Mouse (Mus musculus): Measurements from ENCODE around the gene Etv4. TPM values are rescaled to one million over a fixed set of nuclear protein-coding genes. Genes with fewer than 3 reads are reported as not detected.

The Etv4 gene
- total and polyA plus RNA-seq, 3 experiments: 2.4 to 3.1 (median 2.4) TPM

GRCm38 (mm10) chr11:101830112-101830511, 44.9 kb upstream of the Etv4 start:
- no peaks in the 10 kb centered on the region for H3K4me1 ChIP-seq (ENCODE audit: control insufficient read depth in 1 of 2, insufficient read depth in 2 of 2)
- peaks cover 2% of the 10 kb centered on the region for H3K9me3 ChIP-seq (replicated peaks; ENCODE audit: low read length)
- dilution Hi-C loops (cut with MboI; ENCODE audit: extremely low pct_ligation_motif_present, extremely low pct_unique_long_range_greater_than_20kb, low sequenced_read_pairs) (no loop called here), in situ Hi-C loops (cut with MboI; ENCODE audit: low pct_ligation_motif_present, low pct_unique_long_range_greater_than_20kb, low sequenced_read_pairs) (no loop called here)
- TF ChIP-seq MAFK (IDR thresholded peaks at IDR 0.05; ENCODE audit: insufficient replicate concordance, low read length) (no peak), MAZ (IDR thresholded peaks at IDR 0.05; ENCODE audit: low read depth, low read length) (no peak)
- H3K27ac ChIP-seq (ENCODE audit: insufficient read depth, low read depth): no peak overlapping the region
- no peak overlapping the region for H3K9ac ChIP-seq (ENCODE audit: insufficient read depth, low read depth)
- H3K27me3 ChIP-seq (replicated peaks): peaks cover 68% of the 10 kb centered on the region
- no peaks in the 10 kb centered on the region for H3K36me3 ChIP-seq (replicated peaks in 1 of 2; ENCODE audit: control insufficient read depth in 1 of 2, insufficient read depth in 1 of 2, low read length in 1 of 2)
- H3K4me3 ChIP-seq (replicated peaks in 1 of 3; ENCODE audit: low read depth in 2 of 3, low read length in 2 of 3, poor library complexity in 1 of 3): no peak overlapping the region
- no peak for DNase-seq (ENCODE audit: extremely low read depth)
- H3K79me2 ChIP-seq (replicated peaks; ENCODE audit: control insufficient read depth, extremely low read depth, insufficient read depth, poor library complexity, severe bottlenecking): no peaks in the 10 kb centered on the region
- no peak overlapping the region for H3K4me2 ChIP-seq (ENCODE audit: insufficient read depth, low read depth, poor library complexity, severe bottlenecking)

- DNase-seq (ENCODE audit: extremely low read depth): no peak
- TF ChIP-seq ZMIZ1 (IDR thresholded peaks at IDR 0.05; ENCODE audit: low read depth, low read length): no peak
- no peak for TF ChIP-seq KAT2A (IDR thresholded peaks at IDR 0.05; ENCODE audit: insufficient replicate concordance, low read length)
- TF ChIP-seq POLR2A (IDR thresholded peaks at IDR 0.05; ENCODE audit: low read depth, low read length): no peak
- no peak for TF ChIP-seq ZNF384 (IDR thresholded peaks at IDR 0.05; ENCODE audit: low read depth, low read length)
- no peak for TF ChIP-seq RAD21 (IDR thresholded peaks at IDR 0.05; ENCODE audit: low read depth, low read length)
- H3K4me3 ChIP-seq (replicated peaks in 1 of 3; ENCODE audit: low read depth in 2 of 3, low read length in 2 of 3, poor library complexity in 1 of 3): no peak overlapping the region
- peaks cover 62% of the 10 kb centered on the region for H3K27me3 ChIP-seq (replicated peaks)
- dilution Hi-C loops (cut with MboI; ENCODE audit: extremely low pct_ligation_motif_present, extremely low pct_unique_long_range_greater_than_20kb, low sequenced_read_pairs) (no loop called here), in situ Hi-C loops (cut with MboI; ENCODE audit: low pct_ligation_motif_present, low pct_unique_long_range_greater_than_20kb, low sequenced_read_pairs) (no loop called here)
- H3K4me1 ChIP-seq (ENCODE audit: control insufficient read depth in 1 of 2, insufficient read depth in 2 of 2): no peaks in the 10 kb centered on the region
- H3K27ac ChIP-seq (ENCODE audit: insufficient read depth, low read depth): no peak overlapping the region
- no peaks in the 10 kb centered on the region for H3K79me2 ChIP-seq (replicated peaks; ENCODE audit: control insufficient read depth, extremely low read depth, insufficient read depth, poor library complexity, severe bottlenecking)
- H3K36me3 ChIP-seq (replicated peaks in 1 of 2; ENCODE audit: control insufficient read depth in 1 of 2, insufficient read depth in 1 of 2, low read length in 1 of 2): no peaks in the 10 kb centered on the region
- no peak overlapping the region for H3K9ac ChIP-seq (ENCODE audit: insufficient read depth, low read depth)
- no peak overlapping the region for H3K4me2 ChIP-seq (ENCODE audit: insufficient read depth, low read depth, poor library complexity, severe bottlenecking)
- H3K9me3 ChIP-seq (replicated peaks; ENCODE audit: low read length): peaks cover 2% of the 10 kb centered on the region
Observed at GRCm38 (mm10) chr11:101828718-101829117, 43.5 kb upstream of the Etv4 start.

- Histone ChIP-seq H3K9me3 (replicated peaks; ENCODE audit: low read length) (peaks cover 12% of the 10 kb centered on the region), H3K79me2 (replicated peaks; ENCODE audit: control insufficient read depth, extremely low read depth, insufficient read depth, poor library complexity, severe bottlenecking) (no peaks in the 10 kb centered on the region), H3K9ac (ENCODE audit: insufficient read depth, low read depth) (no peak overlapping the region), H3K4me2 (ENCODE audit: insufficient read depth, low read depth, poor library complexity, severe bottlenecking) (no peak overlapping the region), H3K36me3 (replicated peaks in 1 of 2; ENCODE audit: control insufficient read depth in 1 of 2, insufficient read depth in 1 of 2, low read length in 1 of 2) (no peaks in the 10 kb centered on the region), H3K27ac (ENCODE audit: insufficient read depth, low read depth) (no peak overlapping the region), H3K4me1 (ENCODE audit: control insufficient read depth in 1 of 2, insufficient read depth in 2 of 2) (no peaks in the 10 kb centered on the region), H3K27me3 (replicated peaks) (peaks cover 42% of the 10 kb centered on the region), H3K4me3 (replicated peaks in 1 of 3; ENCODE audit: low read depth in 2 of 3, low read length in 2 of 3, poor library complexity in 1 of 3) (no peak overlapping the region)
- in situ Hi-C loops (cut with MboI; ENCODE audit: low pct_ligation_motif_present, low pct_unique_long_range_greater_than_20kb, low sequenced_read_pairs) (no loop called here), dilution Hi-C loops (cut with MboI; ENCODE audit: extremely low pct_ligation_motif_present, extremely low pct_unique_long_range_greater_than_20kb, low sequenced_read_pairs) (no loop called here)
- no peak for DNase-seq (ENCODE audit: extremely low read depth)
- no peak for TF ChIP-seq MXI1 (IDR thresholded peaks at IDR 0.05; ENCODE audit: low read depth, low read length)
- TF ChIP-seq USF1 (IDR thresholded peaks at IDR 0.05; ENCODE audit: low read depth, low read length): no peak
Observed at GRCm38 (mm10) chr11:101823210-101823609, 38.0 kb upstream of the Etv4 start.
